Mouse (Mus musculus) small intestine, adult 2 months (tissue): ENCODE results near the gene Sept11.

ENCODE experiments used
- CTCF ChIP-seq: fragments of 200-500 bp; IDR thresholded peaks from 2 replicates; pipeline ENCODE4 v1.5.1; 2012; ENCODE audit warnings: low read depth, mild to moderate bottlenecking, control low read depth, inconsistent platforms, low read length, moderate library complexity, mixed read lengths; ENCODE audit not compliant: insufficient replicate concordance, insufficient read length; ENCODE audit errors: extremely low read depth
- POLR2A ChIP-seq: fragments of 200-500 bp; IDR thresholded peaks from 2 replicates; pipeline ENCODE4 v1.6.1; 2012; ENCODE audit warnings: low read depth, mild to moderate bottlenecking, control low read depth, inconsistent platforms, low read length, moderate library complexity

GRCm38 (mm10) chr5:93218375-93218774, 125.1 kb downstream of the Sept11 start:
- TF ChIP-seq CTCF (no peak), POLR2A (no peak)
